Mouse (Mus musculus): ENCODE results near the gene Nipal3.

DNA sequence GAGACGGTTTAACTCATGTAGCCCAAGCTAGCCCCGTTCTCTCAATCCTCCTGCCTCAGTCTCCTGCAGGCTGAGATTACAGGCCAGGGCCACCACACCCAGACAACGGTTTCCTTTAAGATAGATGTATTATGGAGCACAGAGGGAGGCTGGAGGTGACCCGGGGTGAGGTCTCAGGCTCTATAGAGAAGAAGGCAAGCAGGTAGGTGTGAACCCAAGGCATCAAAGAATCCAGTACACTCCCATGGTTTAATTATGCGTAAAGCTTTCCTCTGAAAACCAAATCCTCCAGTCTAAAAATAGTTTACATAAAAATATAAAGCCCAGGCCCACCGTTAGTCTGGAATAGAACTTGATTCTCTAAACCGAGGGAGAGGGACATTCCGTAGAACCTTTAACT is 81.3 kb downstream of the Nipal3 start:
- TF ChIP-seq CTCF (IDR thresholded peaks at IDR 0.05; ENCODE audit: low read depth) (no peak), EP300 (IDR thresholded peaks at IDR 0.05; ENCODE audit: low read depth) (no peak)

Measured in liver, postnatal 0 days (tissue).